Mouse (Mus musculus) heart, adult 2 months (tissue): ENCODE results near the gene Grid2.

Source experiments
- CTCF ChIP-seq: fragments of 200-600 bp; IDR thresholded peaks from 2 replicates; pipeline ENCODE4 v1.8.1; 2022; ENCODE audit warnings: antibody characterized with exemption, mild to moderate bottlenecking, moderate library complexity
- EP300 ChIP-seq: fragments of 200-500 bp; IDR thresholded peaks from 2 replicates; pipeline ENCODE4 v1.6.1; 2011; ENCODE audit warnings: low read depth, low read length, control low read depth; ENCODE audit not compliant: insufficient read depth
- POLR2A ChIP-seq: fragments of 200-500 bp; IDR thresholded peaks from 2 replicates; pipeline ENCODE4 v1.6.1; 2011; ENCODE audit warnings: mild to moderate bottlenecking, low read depth, low read length, control low read depth; ENCODE audit not compliant: insufficient read depth

DNA sequence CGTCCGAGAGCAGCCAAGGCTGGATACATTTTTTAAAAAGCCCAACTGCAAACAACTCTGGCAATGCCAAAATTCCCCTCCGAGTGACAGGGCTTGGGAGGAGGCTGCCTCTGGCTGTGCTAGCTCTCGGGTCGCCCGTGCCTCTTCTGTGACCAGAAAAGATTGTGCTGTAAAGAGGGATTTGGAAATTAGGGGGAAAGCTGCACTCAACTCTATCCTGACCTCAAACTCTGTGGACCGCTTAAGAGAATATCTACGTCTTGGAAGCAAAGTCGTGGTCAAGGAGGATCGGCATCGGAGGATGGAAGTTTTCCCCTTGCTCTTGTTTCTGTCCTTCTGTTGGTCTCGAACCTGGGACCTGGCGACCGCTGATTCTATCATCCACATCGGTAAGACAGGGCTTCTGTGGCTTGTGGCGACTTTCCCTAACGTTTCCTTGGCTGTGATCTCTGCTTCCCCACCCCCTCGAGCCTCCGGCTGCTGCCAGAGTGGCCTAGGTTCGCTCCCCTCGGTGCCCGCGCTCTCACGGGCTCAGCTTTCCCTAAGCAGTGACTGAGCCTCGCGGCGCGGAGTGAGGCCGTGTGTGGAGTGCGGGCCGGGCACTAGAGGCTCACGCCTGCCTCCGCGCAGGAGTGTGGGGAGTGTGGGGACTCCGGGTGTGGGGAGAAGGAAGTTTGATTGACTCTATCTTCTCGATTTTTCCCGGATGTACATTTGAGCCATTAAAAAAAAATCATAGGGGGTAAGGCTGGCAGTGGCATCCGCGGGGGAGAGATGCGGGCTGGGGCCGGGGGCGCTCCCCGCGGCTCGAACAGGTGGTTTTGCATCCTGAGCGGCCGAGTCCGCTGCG is 1.1 kb downstream of the Grid2 start:
- TF ChIP-seq CTCF, result no peak
- no peak for TF ChIP-seq EP300
- TF ChIP-seq POLR2A, result no peak
